Mouse (Mus musculus): ENCODE measurements around the gene Os9.
A peak's percentile ranks its signal among the peaks of the same experiment; 100 is the strongest.

DNA sequence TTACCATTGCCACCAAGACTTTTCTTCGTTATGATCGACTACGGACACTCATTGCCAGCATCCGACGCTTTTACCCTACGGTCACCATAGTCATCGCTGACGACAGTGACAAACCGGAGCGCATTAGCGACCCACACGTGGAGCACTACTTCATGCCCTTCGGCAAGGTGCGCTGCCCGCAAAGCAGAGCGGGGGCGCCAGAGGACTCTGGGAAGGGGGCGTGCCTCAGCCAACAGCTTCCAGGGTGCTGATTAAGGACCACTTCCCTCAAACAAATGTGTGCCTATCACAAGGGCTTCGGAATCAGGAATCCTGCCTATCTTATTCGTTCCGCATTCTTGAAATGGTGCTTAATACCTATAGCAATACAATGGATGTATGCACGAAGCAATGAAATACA lies 49.1 kb upstream of the Os9 start:
- TF ChIP-seq POLR2A (IDR thresholded peaks at IDR 0.05; ENCODE audit: low read depth, low read length) = no peak
- peak; percentile 21; the same call in 1 of the 2 replicates for TF ChIP-seq CTCF (IDR thresholded peaks at IDR 0.05; ENCODE audit: borderline replicate concordance, insufficient read depth, low read length)
